Mouse (Mus musculus) cerebellum, postnatal 14 days (tissue): ENCODE measurements around the gene 1700011L22Rik.

ENCODE experiments used
- DNase-seq, 2 experiments: peaks; one replicate each; pipeline ENCODE4 v3.0.0; 2021; ENCODE audit warnings: mixed read lengths in 2 of 2

Gene 1700011L22Rik

GRCm38 (mm10) chr8:79164336-79164735, 84.0 kb downstream of the 1700011L22Rik start:
- DNase-seq, result peak; percentile 24 to 45

- DNase-seq, result peak; percentile 43 to 57
Measured at GRCm38 (mm10) chr8:79162533-79163308, 85.6 kb downstream of the 1700011L22Rik start.

- DNase-seq, result no peak
Measured at GRCm38 (mm10) chr8:79161172-79161778, 87.1 kb downstream of the 1700011L22Rik start.
